ENCODE assay signal across 11 mouse cellular contexts in the genomic region with DNA sequence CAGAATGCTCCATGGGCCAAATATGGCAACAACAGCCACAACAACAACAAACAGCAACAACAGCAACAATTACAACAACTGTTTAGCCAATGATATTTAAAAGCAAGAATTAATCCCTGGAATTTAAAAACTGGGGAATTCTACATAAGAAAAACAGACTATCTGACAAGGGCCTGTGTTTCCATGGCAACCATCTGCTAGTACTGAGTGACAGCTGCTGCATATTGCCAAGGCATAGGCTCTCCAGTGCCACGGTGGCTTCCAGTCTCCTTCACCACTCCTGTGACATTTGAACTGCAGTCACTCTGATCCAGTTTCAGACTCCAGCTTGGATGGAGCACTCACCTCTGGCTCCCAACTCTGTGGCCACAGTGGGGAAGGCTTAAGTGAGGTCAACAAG. TPM values are rescaled to one million over a fixed set of nuclear protein-coding genes. Genes with fewer than 3 reads are reported as not detected.
DNase-seq lines count a peak whose midpoint lies in the region; ATAC-seq and TF ChIP-seq lines count a peak whose summit lies in the region.
"Had no signal": no experiment of that assay in that cellular context is flagged by ENCODE, and none has a peak within 500 bp of the region (broad histone marks: within the 10 kb centered on the region; RNA-seq: fewer than 3 reads in every experiment).

No protein-coding gene starts in this region.

- no peak overlapping the region for H3K4me3 ChIP-seq in gastrocnemius, adult 2 months
- no peak overlapping the region for H3K4me3 ChIP-seq in neural tube, embryonic 15.5 days (replicated peaks)
- H3K4me3 ChIP-seq in kidney, embryonic 16.5 days (ENCODE audit: low read length) = no peak overlapping the region

- no peak for TF ChIP-seq CTCF in gastrocnemius, adult 2 months (IDR thresholded peaks at IDR 0.05)

- intact Hi-C loops in gastrocnemius, adult 2 months (cut with DNase I) = no loop called here
- intact Hi-C loops in gastrocnemius, postnatal 36 days (cut with DNase I) = no loop called here

- peaks cover 23% of the 10 kb centered on the region for H3K4me1 ChIP-seq in neural tube, embryonic 15.5 days
- H3K4me1 ChIP-seq in kidney, embryonic 16.5 days (ENCODE audit: insufficient read depth, low read length) = peaks cover 19% of the 10 kb centered on the region

- peak overlapping the region; percentile 13; the same call in 1 of the 2 replicates for H3K27ac ChIP-seq in gastrocnemius, adult 2 months
- peak overlapping the region; percentile 10; the same call in 1 of the 2 replicates for H3K27ac ChIP-seq in neural tube, embryonic 15.5 days (replicated peaks)
- no peak overlapping the region for H3K27ac ChIP-seq in kidney, embryonic 16.5 days (ENCODE audit: low read length)

- no peak for ATAC-seq in neural tube, embryonic 15.5 days (ENCODE audit: low FRiP score)
- no peak for ATAC-seq in kidney, embryonic 16.5 days (ENCODE audit: low FRiP score, low TSS enrichment)
- ATAC-seq: inflammation-experienced regulatory T-cells, adult 6 months had no signal

- no peaks in the 10 kb centered on the region for H3K27me3 ChIP-seq in neural tube, embryonic 15.5 days (replicated peaks)
- no peaks in the 10 kb centered on the region for H3K27me3 ChIP-seq in kidney, embryonic 16.5 days (ENCODE audit: insufficient read depth, low read length)

- WGBS in neural tube, embryonic 15.5 days = 22% methylated on average over 1 of the region's 1 CpGs
- WGBS in kidney, embryonic 16.5 days = 19% methylated on average over 1 of the region's 1 CpGs

- H3K36me3 ChIP-seq in neural tube, embryonic 15.5 days = no peaks in the 10 kb centered on the region
- H3K36me3 ChIP-seq in kidney, embryonic 16.5 days (ENCODE audit: insufficient read depth, low read length) = no peaks in the 10 kb centered on the region

- DNase-seq in gastrocnemius, adult 2 months = peak; percentile 31
- no peak for DNase-seq in gastrocnemius, postnatal 36 days
- no peak for DNase-seq in neural tube, embryonic 10.5 days (ENCODE audit: extremely low spot score, low spot score)
- peak; percentile 69 for DNase-seq in induced T-regulatory cell, adult 2 months (ENCODE audit: low read depth)
- peak; percentile 34 for DNase-seq in retina, postnatal 1 day
- DNase-seq in yolk sac, embryonic 10.5 days (ENCODE audit: low spot score) = no peak
- DNase-seq: kidney, postnatal 25 days; thymus, postnatal 36 days had no signal

- no peak overlapping the region for H3K9ac ChIP-seq in neural tube, embryonic 15.5 days (replicated peaks)
- no peak overlapping the region for H3K9ac ChIP-seq in kidney, embryonic 16.5 days (replicated peaks; ENCODE audit: low read length)

- H3K4me2 ChIP-seq in neural tube, embryonic 15.5 days = no peak overlapping the region
- H3K4me2 ChIP-seq in kidney, embryonic 16.5 days (replicated peaks; ENCODE audit: low read depth, low read length) = no peak overlapping the region

- H3K9me3 ChIP-seq in neural tube, embryonic 15.5 days (replicated peaks) = no peaks in the 10 kb centered on the region
- no peaks in the 10 kb centered on the region for H3K9me3 ChIP-seq in kidney, embryonic 16.5 days (ENCODE audit: low read length)

RNA-seq across cellular contexts. Expression of a gene that starts 19.6 kb away (rescaled TPM):
- 100 to 1,000 TPM; 569 to 658 TPM for total RNA-seq in gastrocnemius, adult 2 months (2021)
- 100 to 1,000 TPM; 615 to 657 TPM for total RNA-seq in gastrocnemius, postnatal 36 days (2021)
- 217 and 247 TPM in 2 replicates for polyA plus RNA-seq in neural tube, embryonic 15.5 days (2015; fragmentation: Nextera tagmentation; extraction: Ambion mirVana)
- 272 and 298 TPM in 2 replicates for polyA plus RNA-seq in kidney, embryonic 16.5 days (2015; fragmentation: Nextera tagmentation; extraction: Ambion mirVana)

RNA-seq across cellular contexts. Expression of a gene that starts 49.3 kb away (rescaled TPM):
- 10 to 100 TPM; 24.3 to 27.0 TPM for total RNA-seq in gastrocnemius, adult 2 months (2021)
- total RNA-seq in gastrocnemius, postnatal 36 days (2021) = 10 to 100 TPM; 20.2 to 26.5 TPM
- polyA plus RNA-seq in neural tube, embryonic 15.5 days (2015; fragmentation: Nextera tagmentation; extraction: Ambion mirVana) = 105 and 106 TPM in 2 replicates
- 92.1 and 105 TPM in 2 replicates for polyA plus RNA-seq in kidney, embryonic 16.5 days (2015; fragmentation: Nextera tagmentation; extraction: Ambion mirVana)

Comparison
In these comparisons a context has a peak if more than half of its experiments do, and no peak if none do; other contexts are left out.
1. DNase-seq: peak in gastrocnemius, adult 2 months (single experiment), induced T-regulatory cell, adult 2 months (single experiment) and retina, postnatal 1 day (single experiment); none in gastrocnemius, postnatal 36 days (0 of 2), neural tube, embryonic 10.5 days (single experiment) and yolk sac, embryonic 10.5 days (single experiment).